In genomic region chr10:3572723-3573649, GRCm38 (mm10) we compare ENCODE assay signal across 8 mouse cellular contexts. TPM values are rescaled to one million over a fixed set of nuclear protein-coding genes. Genes with fewer than 3 reads are reported as not detected.
DNase-seq lines count a peak whose midpoint lies in the region; ATAC-seq lines count a peak whose summit lies in the region.

No protein-coding gene starts in this region.

- H3K4me1 ChIP-seq in embryonic facial prominence, embryonic 11.5 days (ENCODE audit: control insufficient read depth, insufficient read depth, low read length) = no peaks in the 10 kb centered on the region
- H3K4me1 ChIP-seq in heart, embryonic 14.5 days (ENCODE audit: control insufficient read depth in 2 of 2, insufficient read depth in 2 of 2, low read length in 2 of 2) = no peaks in the 10 kb centered on the region

- 68% methylated on average over 10 of the region's 10 CpGs for WGBS in embryonic facial prominence, embryonic 11.5 days
- 59% methylated on average over 10 of the region's 10 CpGs for WGBS in heart, embryonic 14.5 days

- H3K27me3 ChIP-seq in embryonic facial prominence, embryonic 11.5 days (ENCODE audit: control insufficient read depth, insufficient read depth, low read length) = no peaks in the 10 kb centered on the region
- H3K27me3 ChIP-seq in heart, embryonic 14.5 days (ENCODE audit: control insufficient read depth, insufficient read depth, low read length) = no peaks in the 10 kb centered on the region

- peak; percentile 62; the same call in 1 of the 2 replicates for ATAC-seq in embryonic facial prominence, embryonic 11.5 days (replicated peaks; ENCODE audit: insufficient number of reproducible peaks, low FRiP score, low TSS enrichment, low read depth)
- peak; percentile 50; the same call in 1 of the 2 replicates for ATAC-seq in heart, embryonic 14.5 days (ENCODE audit: insufficient number of reproducible peaks, insufficient read depth, low FRiP score, low read depth)

- H3K4me3 ChIP-seq in embryonic facial prominence, embryonic 11.5 days (ENCODE audit: low read depth, low read length) = no peak overlapping the region
- no peak overlapping the region for H3K4me3 ChIP-seq in heart, embryonic 14.5 days (ENCODE audit: control insufficient read depth in 1 of 2, insufficient read depth in 1 of 2, low read depth in 1 of 2, low read length in 2 of 2)

- H3K9ac ChIP-seq in embryonic facial prominence, embryonic 11.5 days (replicated peaks; ENCODE audit: low read length) = no peak overlapping the region
- no peak overlapping the region for H3K9ac ChIP-seq in heart, embryonic 14.5 days (ENCODE audit: low read length)

- no peak overlapping the region for H3K27ac ChIP-seq in embryonic facial prominence, embryonic 11.5 days (replicated peaks; ENCODE audit: low read depth, low read length)
- no peak overlapping the region for H3K27ac ChIP-seq in heart, embryonic 14.5 days (replicated peaks in 1 of 2; ENCODE audit: control insufficient read depth in 1 of 2, insufficient read depth in 1 of 2, low read depth in 2 of 2, low read length in 2 of 2)

- DNase-seq in right cerebral cortex, postnatal 36 days (ENCODE audit: low spot score in 2 of 2) = peak; percentile 10 to 14
- no peak for DNase-seq in right cerebral cortex, postnatal 14 days
- DNase-seq in embryonic facial prominence, embryonic 11.5 days (ENCODE audit: low spot score) = peak; percentile 79
- peak; percentile 70 to 74 for DNase-seq in kidney, postnatal 36 days
- DNase-seq in lung, postnatal 10 days = peak; percentile 76
- peak; percentile 19 for DNase-seq in retina, postnatal 7 days (ENCODE audit: low read depth, low spot score)
- no peak for DNase-seq in T-cell, adult 2 months (ENCODE audit: low spot score)

- no peak overlapping the region for H3K4me2 ChIP-seq in embryonic facial prominence, embryonic 11.5 days (ENCODE audit: low read depth, low read length)
- H3K4me2 ChIP-seq in heart, embryonic 14.5 days (ENCODE audit: low read length) = no peak overlapping the region

- H3K36me3 ChIP-seq in embryonic facial prominence, embryonic 11.5 days (replicated peaks; ENCODE audit: control insufficient read depth, insufficient read depth, low read depth, low read length) = no peaks in the 10 kb centered on the region
- no peaks in the 10 kb centered on the region for H3K36me3 ChIP-seq in heart, embryonic 14.5 days (ENCODE audit: control insufficient read depth, insufficient read depth, low read length)

- no peaks in the 10 kb centered on the region for H3K9me3 ChIP-seq in embryonic facial prominence, embryonic 11.5 days (replicated peaks; ENCODE audit: control insufficient read depth, low read length)
- no peaks in the 10 kb centered on the region for H3K9me3 ChIP-seq in heart, embryonic 14.5 days (ENCODE audit: control insufficient read depth, low read length)

RNA-seq across cellular contexts. Expression of gene Iyd, which starts 32.9 kb away (rescaled TPM):
- polyA plus RNA-seq in embryonic facial prominence, embryonic 11.5 days (2014; fragmentation: Nextera tagmentation; extraction: Ambion mirVana) = not detected in 2 replicates
- polyA plus RNA-seq in heart, embryonic 14.5 days (2014; fragmentation: Nextera tagmentation; extraction: Ambion mirVana) = 0.58 and 0.62 TPM in 2 replicates

Comparison
In these comparisons a context has a peak if more than half of its experiments do, and no peak if none do; other contexts are left out.
1. DNase-seq: peak in right cerebral cortex, postnatal 36 days (2 of 2), embryonic facial prominence, embryonic 11.5 days (single experiment), kidney, postnatal 36 days (2 of 2), lung, postnatal 10 days (single experiment) and retina, postnatal 7 days (single experiment); none in right cerebral cortex, postnatal 14 days (single experiment) and T-cell, adult 2 months (single experiment).